Mouse (Mus musculus) limb, embryonic 11.5 days (tissue): Measurements from ENCODE around the gene Mest. TPM values are rescaled to one million over a fixed set of nuclear protein-coding genes. Genes with fewer than 3 reads are reported as not detected.

Experiments used
- ATAC-seq: fragments of 200-750 bp; cut with Nextera tagmentation; 2 replicates; pipeline ENCODE4 v1.8.0; 2017; ENCODE audit warnings: low read depth; ENCODE audit not compliant: insufficient number of reproducible peaks, low FRiP score, low TSS enrichment
- DNase-seq: peaks from one replicate; pipeline ENCODE4 v3.0.0-alpha.2; 2015; ENCODE audit warnings: low spot score
- H3K27ac ChIP-seq: fragments of 300-500 bp; sonication (generic); replicated peaks from 2 replicates; pipeline ENCODE4 v1.5.1; 2014; ENCODE audit warnings: low read depth, mild to moderate bottlenecking, low read length
- H3K27me3 ChIP-seq: fragments of 300-500 bp; sonication (generic); 2 replicates; pipeline ENCODE4 v1.6.1; 2014; ENCODE audit warnings: mild to moderate bottlenecking, low read length, mixed read lengths; ENCODE audit not compliant: control insufficient read depth, insufficient read depth
- H3K36me3 ChIP-seq: fragments of 300-500 bp; sonication (generic); 2 replicates; pipeline ENCODE4 v1.6.1; 2014; ENCODE audit warnings: mild to moderate bottlenecking, low read length, moderate library complexity, mixed read lengths; ENCODE audit not compliant: control insufficient read depth, insufficient read depth
- H3K4me1 ChIP-seq: fragments of 300-500 bp; sonication (generic); 2 replicates; pipeline ENCODE4 v1.6.1; 2014; ENCODE audit warnings: low read length, mixed read lengths; ENCODE audit not compliant: control insufficient read depth, insufficient read depth
- H3K4me2 ChIP-seq: fragments of 300-500 bp; sonication (generic); 2 replicates; pipeline ENCODE4 v1.6.1; 2014; ENCODE audit warnings: low read depth, mild to moderate bottlenecking, moderate library complexity; ENCODE audit not compliant: severe bottlenecking
- H3K4me3 ChIP-seq: fragments of 300-500 bp; sonication (generic); 2 replicates; pipeline ENCODE4 v1.5.1; 2014; ENCODE audit warnings: low read depth, low read length
- H3K9ac ChIP-seq: fragments of 300-500 bp; sonication (generic); 2 replicates; pipeline ENCODE4 v1.6.1; 2014; ENCODE audit warnings: mild to moderate bottlenecking, low read length
- H3K9me3 ChIP-seq: fragments of 300-500 bp; sonication (generic); 2 replicates; pipeline ENCODE4 v1.6.1; 2016; ENCODE audit warnings: low read length; ENCODE audit not compliant: control insufficient read depth
- WGBS: fragments of 180-500 bp; shearing (Covaris S2); extraction: QIAGEN DNeasy Blood & Tissue Kit; methylation state at CpG from one replicate; pipeline ENCODE4 v1.1.7; 2014; 5-methylcytosine and 5-hydroxymethylcytosine counted together
- polyA plus RNA-seq: library from polyadenylated mRNA; unstranded; fragments of >200 nt; fragmentation: Nextera tagmentation; extraction: Ambion mirVana; gene quantifications from 2 replicates; pipeline ENCODE4 v1.2.1, GENCODE M21; 2014

The Mest gene
- polyA plus RNA-seq, 1 experiment from 2014 or later: 2,987 TPM

DNA sequence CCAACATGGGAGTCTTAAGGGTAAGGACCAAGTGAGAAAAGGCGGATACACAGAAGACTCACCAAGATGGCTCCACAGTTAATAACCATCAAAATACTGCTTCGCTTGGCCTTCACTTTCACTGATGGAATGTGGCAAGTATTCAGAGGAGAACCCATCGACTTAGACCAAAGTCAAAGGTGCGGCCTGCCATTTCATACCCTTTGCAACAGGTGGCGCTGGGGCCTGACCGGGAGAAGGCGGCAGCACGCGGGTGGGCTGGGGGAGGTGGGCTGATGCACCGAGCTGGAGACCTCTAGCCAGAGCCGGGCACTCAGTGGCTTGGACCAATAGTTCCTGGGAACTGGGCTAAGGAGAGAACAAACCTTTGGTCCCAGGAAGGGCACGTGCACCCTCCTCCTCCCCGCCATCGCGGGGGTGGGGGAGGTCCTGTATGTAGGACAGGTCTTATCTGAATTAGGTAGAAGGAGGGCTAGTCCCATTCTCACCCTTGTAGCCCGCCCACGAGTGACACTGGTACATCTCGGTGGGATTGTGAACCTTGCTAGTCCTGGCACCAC, 9.3 kb downstream of the Mest start:
- Histone ChIP-seq H3K4me2 (no peak overlapping the region), H3K27me3 (no peaks in the 10 kb centered on the region), H3K27ac (no peak overlapping the region), H3K36me3 (no peaks in the 10 kb centered on the region), H3K4me3 (no peak overlapping the region), H3K9ac (peak overlapping the region; percentile 32; the same call in 1 of the 2 replicates), H3K9me3 (peaks cover 10% of the 10 kb centered on the region; the same call in 1 of the 2 replicates), H3K4me1 (peaks cover 5% of the 10 kb centered on the region; the same call in 1 of the 2 replicates)
- ATAC-seq: no peak
- WGBS: 51% methylated on average over 18 of the region's 18 CpGs
- DNase-seq: no peak

DNA sequence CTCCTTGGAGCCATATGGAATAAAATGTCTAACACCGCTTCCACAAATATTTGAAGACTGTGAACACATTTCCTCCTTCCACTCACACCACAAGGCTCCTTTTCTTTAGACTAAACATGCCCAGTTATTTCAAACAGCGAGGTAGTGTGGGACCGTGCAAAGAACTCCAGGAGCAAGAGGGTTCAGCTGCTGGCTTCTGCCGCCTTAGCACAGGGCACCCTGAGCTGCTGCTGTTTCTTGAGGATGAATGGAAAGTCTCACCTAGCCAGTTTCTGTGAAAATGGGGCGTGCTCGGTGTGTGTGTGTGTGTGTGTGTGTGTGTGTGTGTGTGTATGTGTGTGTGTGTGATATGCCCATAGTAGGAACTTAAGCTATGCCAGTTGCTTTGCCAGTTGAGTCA, 11.1 kb downstream of the Mest start:
- H3K9me3 ChIP-seq: peaks cover 22% of the 10 kb centered on the region
- H3K9ac ChIP-seq: peak overlapping the region; percentile 5; the same call in 1 of the 2 replicates
- H3K4me1 ChIP-seq: peaks cover 5% of the 10 kb centered on the region; the same call in 1 of the 2 replicates
- H3K27ac ChIP-seq: peak overlapping the region; percentile 91
- no peak for ATAC-seq
- H3K4me2 ChIP-seq: peak overlapping the region; percentile 44; the same call in 1 of the 2 replicates
- H3K4me3 ChIP-seq: no peak overlapping the region
- no peak for DNase-seq
- H3K36me3 ChIP-seq: no peaks in the 10 kb centered on the region
- no peaks in the 10 kb centered on the region for H3K27me3 ChIP-seq
- WGBS: 55% methylated on average over 6 of the region's 6 CpGs

DNA sequence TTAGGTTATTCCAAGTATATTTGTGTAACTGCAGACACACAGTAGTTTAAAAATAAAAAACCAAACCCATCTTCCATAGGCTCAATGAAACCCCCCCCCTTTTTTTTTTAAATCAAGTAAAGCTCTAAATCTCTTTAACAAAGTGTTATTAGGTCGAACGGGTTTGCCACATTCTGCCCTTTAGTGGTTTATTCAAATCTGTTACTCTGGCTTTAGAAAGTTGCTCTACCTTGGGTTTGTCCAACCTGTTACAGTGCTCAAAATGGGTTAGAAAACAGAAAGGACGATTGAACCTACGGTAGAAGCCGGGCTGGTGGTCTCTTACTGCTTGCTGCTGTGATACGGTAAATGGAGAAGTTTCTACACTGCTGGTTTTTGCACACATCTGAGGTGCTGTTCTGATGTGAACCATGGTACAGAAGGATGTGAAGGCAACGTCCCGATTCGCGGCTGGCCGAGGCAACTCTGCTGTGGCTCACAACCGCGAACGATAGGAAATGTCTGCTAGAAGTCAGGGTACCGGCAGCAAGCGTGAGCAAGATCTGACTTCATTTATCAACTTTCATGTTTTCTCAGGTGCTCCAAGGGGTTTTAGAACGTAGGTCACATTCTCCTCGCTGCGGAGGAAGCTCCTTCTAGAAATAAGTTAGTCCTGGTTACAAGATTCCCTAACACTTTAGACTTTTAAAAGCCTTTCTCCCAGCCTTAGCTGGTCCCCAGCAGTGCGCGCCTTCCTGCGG, 11.8 kb downstream of the Mest start:
- WGBS: 45% methylated on average over 22 of the region's 22 CpGs
- H3K9me3 ChIP-seq: peaks cover 26% of the 10 kb centered on the region
- ATAC-seq: no peak

DNA sequence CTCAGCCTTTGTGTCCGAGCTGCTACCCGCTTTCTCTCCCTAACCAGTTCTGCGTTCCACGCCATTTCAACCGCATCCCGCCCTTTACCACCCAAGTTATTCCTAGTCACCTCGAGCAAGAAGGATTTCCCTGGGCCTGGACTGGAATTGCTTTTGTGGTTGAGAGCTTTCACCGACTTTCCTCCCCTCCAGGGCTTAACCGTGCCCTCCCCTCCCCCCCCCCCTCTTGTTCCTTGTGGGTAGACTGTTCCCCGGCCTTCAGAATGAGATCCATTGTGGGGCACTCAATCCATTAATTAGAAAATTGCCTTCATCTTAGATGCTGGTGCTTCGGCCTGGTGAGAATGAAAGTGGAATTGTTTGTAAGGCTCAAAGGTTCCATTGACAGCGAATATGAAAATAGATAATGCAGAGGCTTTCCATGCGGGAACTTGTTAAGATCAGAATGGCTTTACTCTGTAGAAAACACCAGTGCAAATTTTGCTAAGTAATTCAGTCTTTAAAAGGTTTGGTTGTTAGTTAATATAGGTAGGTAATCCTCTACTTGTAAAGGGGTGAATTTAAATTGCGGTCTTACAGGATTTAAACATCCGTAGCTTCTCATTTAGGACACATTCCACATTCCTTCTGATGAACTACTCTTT, 12.5 kb downstream of the Mest start:
- peak overlapping the region; percentile 74 for H3K9ac ChIP-seq
- no peak for ATAC-seq

More for the DNA sequence above, 11.8 kb downstream of the Mest start:
- H3K27me3 ChIP-seq: no peaks in the 10 kb centered on the region
- peaks cover 5% of the 10 kb centered on the region; the same call in 1 of the 2 replicates for H3K4me1 ChIP-seq
- H3K27ac ChIP-seq: peak overlapping the region; percentile 91
- H3K9ac ChIP-seq: peak overlapping the region; percentile 74
- H3K4me3 ChIP-seq: 0 out of 2 replicates have a peak overlapping the region, but pooled peaks have one; percentile 9
- DNase-seq: no peak
- peak overlapping the region; percentile 44 for H3K4me2 ChIP-seq
- H3K36me3 ChIP-seq: no peaks in the 10 kb centered on the region; the same call in 1 of the 2 replicates

DNA sequence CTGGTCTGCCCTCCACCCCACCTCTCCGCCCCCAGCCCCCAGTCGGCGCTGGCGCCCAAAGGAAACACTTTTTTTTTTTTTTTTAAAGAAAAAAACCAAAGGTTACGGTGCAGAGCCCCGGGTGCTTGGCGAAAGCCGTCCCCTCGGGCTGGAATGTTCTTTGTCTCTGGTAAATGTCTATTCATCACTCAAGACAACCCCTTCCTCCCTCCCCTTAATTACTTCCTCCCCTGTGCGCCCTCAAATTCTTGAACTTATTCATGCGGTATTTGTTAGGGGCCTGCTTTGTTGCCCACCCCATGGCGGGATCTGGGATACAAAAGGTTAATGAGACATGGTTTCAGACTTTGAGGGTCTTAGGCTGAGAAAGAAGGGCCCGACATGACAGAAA, 13.0 kb downstream of the Mest start:
- no peak overlapping the region for H3K4me3 ChIP-seq
- no peak overlapping the region for H3K9ac ChIP-seq

More for the DNA sequence above, 12.5 kb downstream of the Mest start:
- 53% methylated on average over 15 of the region's 15 CpGs for WGBS
- DNase-seq: peak; percentile 59
- peak overlapping the region; percentile 44 for H3K4me2 ChIP-seq
- H3K4me1 ChIP-seq: peaks cover 5% of the 10 kb centered on the region; the same call in 1 of the 2 replicates
- peaks cover 29% of the 10 kb centered on the region for H3K9me3 ChIP-seq
- H3K27me3 ChIP-seq: no peaks in the 10 kb centered on the region
- H3K4me3 ChIP-seq: 0 out of 2 replicates have a peak overlapping the region, but pooled peaks have one; percentile 9
- H3K36me3 ChIP-seq: no peaks in the 10 kb centered on the region; the same call in 1 of the 2 replicates
- H3K27ac ChIP-seq: peak overlapping the region; percentile 91

DNA sequence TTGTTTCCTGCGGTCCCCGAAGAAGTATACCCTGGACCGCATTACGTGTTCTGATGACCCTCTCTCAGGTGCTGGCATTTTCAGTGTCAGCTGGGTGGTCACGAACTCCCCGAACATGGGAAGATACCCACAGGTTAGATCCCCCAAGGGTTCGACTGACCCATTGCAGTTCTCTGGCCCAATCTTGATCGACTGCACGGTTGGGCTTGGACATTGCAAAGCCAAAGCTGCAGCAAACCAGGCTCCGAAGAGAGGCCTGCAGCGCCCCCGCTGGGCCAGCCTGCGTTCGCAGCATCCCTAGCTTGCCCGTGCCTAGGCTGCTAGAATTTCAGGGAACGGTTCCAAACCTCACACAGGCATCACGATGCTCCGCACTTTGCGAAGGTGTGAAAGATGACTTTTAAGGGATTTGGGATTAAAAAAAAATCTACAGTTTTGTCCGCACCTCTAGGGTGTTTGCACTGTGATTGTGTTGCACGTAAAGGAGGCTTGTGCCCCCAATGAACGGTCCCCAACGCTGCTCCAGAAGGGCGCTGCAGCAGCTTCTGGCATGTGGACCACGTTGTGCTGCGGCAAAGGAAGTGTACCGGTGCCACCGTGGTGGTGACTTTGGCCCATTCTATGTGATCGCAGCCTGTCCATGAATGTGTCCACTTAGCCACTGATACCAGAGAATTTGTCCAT, 13.7 kb downstream of the Mest start:
- WGBS: 59% methylated on average over 29 of the region's 29 CpGs
- peaks cover 29% of the 10 kb centered on the region for H3K9me3 ChIP-seq
- H3K36me3 ChIP-seq: no peaks in the 10 kb centered on the region; the same call in 1 of the 2 replicates

More for the DNA sequence above, 13.0 kb downstream of the Mest start:
- 50% methylated on average over 13 of the region's 13 CpGs for WGBS
- DNase-seq: peak; percentile 70
- peaks cover 5% of the 10 kb centered on the region; the same call in 1 of the 2 replicates for H3K4me1 ChIP-seq
- no peak overlapping the region for H3K4me2 ChIP-seq
- H3K27me3 ChIP-seq: no peaks in the 10 kb centered on the region
- H3K36me3 ChIP-seq: no peaks in the 10 kb centered on the region; the same call in 1 of the 2 replicates
- peak overlapping the region; percentile 91 for H3K27ac ChIP-seq
- H3K9me3 ChIP-seq: peaks cover 29% of the 10 kb centered on the region
- ATAC-seq: no peak

DNA sequence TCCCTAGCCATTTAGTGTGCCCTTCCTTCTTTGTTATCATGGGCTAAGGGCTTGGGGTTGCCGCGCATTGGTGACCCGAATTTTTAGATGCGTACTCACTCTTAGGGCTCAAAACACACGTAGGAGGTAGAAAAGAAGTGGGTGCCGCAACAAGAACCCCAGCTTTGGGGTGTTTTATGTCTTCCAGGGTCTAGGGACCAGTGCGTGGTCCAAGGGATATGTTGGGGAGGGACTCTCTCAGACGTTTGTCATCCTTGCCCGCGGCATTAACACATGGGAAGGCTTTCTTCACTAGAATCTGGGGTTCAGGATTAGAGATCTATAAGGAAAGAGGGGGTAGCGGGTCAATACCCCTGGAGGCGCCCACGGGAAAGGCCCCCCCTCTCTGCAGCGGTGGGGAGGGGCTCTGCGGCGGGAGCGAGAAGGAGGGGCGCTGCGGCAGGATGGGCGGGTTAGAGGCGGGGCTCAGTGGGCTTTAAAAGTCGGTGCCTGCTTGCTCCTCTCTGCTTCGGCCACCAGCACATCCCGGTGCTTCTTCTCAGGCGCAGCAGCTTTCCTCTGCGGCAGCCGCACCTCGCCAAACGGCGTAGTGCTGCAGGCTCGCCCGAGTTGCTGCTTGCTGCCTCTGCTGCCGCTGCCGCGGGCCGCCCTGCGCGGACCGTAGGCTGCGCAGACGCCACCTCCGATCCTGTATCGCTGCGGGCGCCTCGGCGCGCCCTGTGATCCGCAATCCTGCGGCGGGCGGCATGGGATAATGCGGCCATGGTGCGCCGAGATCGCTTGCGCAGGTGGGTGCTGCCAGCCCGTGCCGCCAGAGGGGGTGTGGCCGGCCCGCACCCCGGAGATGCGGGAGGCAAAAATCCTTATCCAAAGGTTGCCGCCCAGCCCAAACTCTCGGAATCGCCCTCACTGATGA, 14.5 kb downstream of the Mest start:
- Histone ChIP-seq H3K9ac (peak overlapping the region; percentile 83), H3K4me1 (peaks cover 5% of the 10 kb centered on the region; the same call in 1 of the 2 replicates), H3K9me3 (peaks cover 29% of the 10 kb centered on the region), H3K4me3 (peak overlapping the region; percentile 67), H3K27ac (peak overlapping the region; percentile 87), H3K36me3 (peaks cover 5% of the 10 kb centered on the region; the same call in 1 of the 2 replicates), H3K27me3 (no peaks in the 10 kb centered on the region), H3K4me2 (peak overlapping the region; percentile 61)
- peak; percentile 87 for DNase-seq
- peak; percentile 45; the same call in 1 of the 2 replicates for ATAC-seq
- WGBS: 48% methylated on average over 66 of the region's 66 CpGs

More for the DNA sequence above, 13.7 kb downstream of the Mest start:
- peaks cover 5% of the 10 kb centered on the region; the same call in 1 of the 2 replicates for H3K4me1 ChIP-seq
- no peaks in the 10 kb centered on the region for H3K27me3 ChIP-seq
- H3K4me2 ChIP-seq: peak overlapping the region; percentile 61
- peak overlapping the region; percentile 91 for H3K27ac ChIP-seq
- H3K9ac ChIP-seq: no peak overlapping the region; the same call in 1 of the 2 replicates
- peak overlapping the region; percentile 67 for H3K4me3 ChIP-seq
- ATAC-seq: peak; percentile 59; the same call in 1 of the 2 replicates
- peak; percentile 86 for DNase-seq
